Mouse (Mus musculus): ENCODE measurements around the gene Ptprn.

- no peak for TF ChIP-seq CTCF (IDR thresholded peaks at IDR 0.05; ENCODE audit: extremely low read depth, insufficient read length, insufficient replicate concordance, low read depth, low read length)
- no peak for TF ChIP-seq POLR2A (IDR thresholded peaks at IDR 0.05; ENCODE audit: low read depth, low read length)
Observed at GRCm38 (mm10) chr1:75230335-75230994, 33.8 kb downstream of the Ptprn start.
